Mouse (Mus musculus) MEL (cell line): Measurements from ENCODE around the gene Bex1. TPM values are rescaled to one million over a fixed set of nuclear protein-coding genes. Genes with fewer than 3 reads are reported as not detected.

Experiments
- DNase-seq: peaks from one replicate; pipeline ENCODE4 v3.0.0; 2011; ENCODE audit warnings: low read depth, low spot score
- H3K27ac ChIP-seq: 2 replicates; pipeline ENCODE4 v1.5.1; 2012; ENCODE audit warnings: low read depth, mild to moderate bottlenecking, control low read depth, low read length, moderate library complexity; ENCODE audit not compliant: control insufficient read depth
- H3K27me3 ChIP-seq, 2 experiments: fragments of 150-350 bp in 1 of 2; sonication (generic) in 1 of 2; 2 replicates each; pipeline ENCODE4 v1.6.1; 2012; ENCODE audit warnings: low read length in 2 of 2, mild to moderate bottlenecking in 2 of 2, improper control_type of control experiment in 1 of 2, moderate library complexity in 1 of 2; ENCODE audit not compliant: insufficient read depth in 2 of 2, control insufficient read depth in 1 of 2
- H3K36me3 ChIP-seq, 2 experiments: 2 replicates each; pipeline ENCODE4 v1.6.1; 2012 to 2014; ENCODE audit warnings: low read length in 2 of 2, improper control_type of control experiment in 1 of 2, inconsistent platforms in 1 of 2, mild to moderate bottlenecking in 1 of 2; ENCODE audit not compliant: insufficient read depth in 2 of 2, control insufficient read depth in 1 of 2
- H3K4me1 ChIP-seq, 2 experiments: fragments of 150-350 bp in 1 of 2; sonication (generic) in 1 of 2; 2 replicates each; pipeline ENCODE4 v1.6.1; 2012; ENCODE audit warnings: low read length in 2 of 2, improper control_type of control experiment in 1 of 2, mild to moderate bottlenecking in 1 of 2; ENCODE audit not compliant: insufficient read depth in 2 of 2, control insufficient read depth in 1 of 2
- H3K4me3 ChIP-seq, 2 experiments: fragments of 150-350 bp in 1 of 2; sonication (generic) in 1 of 2; 2 replicates each; pipeline ENCODE4 v1.5.1; 2012; ENCODE audit warnings: low read depth in 2 of 2, low read length in 2 of 2, mild to moderate bottlenecking in 2 of 2, moderate library complexity in 2 of 2, control low read depth in 1 of 2, improper control_type of control experiment in 1 of 2; ENCODE audit not compliant: control insufficient read depth in 1 of 2, insufficient read depth in 1 of 2
- H3K79me2 ChIP-seq: 2 replicates; pipeline ENCODE4 v1.6.1; 2012; ENCODE audit warnings: mild to moderate bottlenecking, low read length, moderate library complexity; ENCODE audit not compliant: control insufficient read depth, poor library complexity, insufficient read depth
- H3K9ac ChIP-seq: 2 replicates; pipeline ENCODE4 v1.6.1; 2012; ENCODE audit warnings: low read depth, mild to moderate bottlenecking, control low read depth, low read length, moderate library complexity; ENCODE audit not compliant: control insufficient read depth, poor library complexity, severe bottlenecking
- H3K9me3 ChIP-seq: fragments of 150-350 bp; sonication (generic); replicated peaks from 2 replicates; pipeline ENCODE4 v1.6.1; 2012; ENCODE audit warnings: mild to moderate bottlenecking, low read length, improper control_type of control experiment, moderate library complexity; ENCODE audit not compliant: insufficient read depth
- ELF1 ChIP-seq: IDR thresholded peaks from 2 replicates; pipeline ENCODE4 v1.6.1; 2014; ENCODE audit warnings: low read depth, mild to moderate bottlenecking, inconsistent platforms, low read length, improper control_type of control experiment, moderate library complexity
- ETS1 ChIP-seq: IDR thresholded peaks from 2 replicates; pipeline ENCODE4 v1.6.1; 2012; ENCODE audit warnings: low read depth, mild to moderate bottlenecking, inconsistent platforms, low read length, improper control_type of control experiment, moderate library complexity
- GABPA ChIP-seq: IDR thresholded peaks from 2 replicates; pipeline ENCODE4 v1.6.1; 2012; ENCODE audit warnings: low read depth, mild to moderate bottlenecking, inconsistent platforms, low read length, improper control_type of control experiment, moderate library complexity
- KAT2A ChIP-seq: conservative IDR thresholded peaks from 2 replicates; pipeline ENCODE4 v1.6.1; 2012; ENCODE audit warnings: low read depth, low read length, improper control_type of control experiment, inconsistent platforms
- MAFK ChIP-seq: IDR thresholded peaks from 2 replicates; pipeline ENCODE4 v1.6.1; 2011; ENCODE audit warnings: low read depth, mild to moderate bottlenecking, low read length, improper control_type of control experiment, borderline replicate concordance
- MAX ChIP-seq: IDR thresholded peaks from 2 replicates; pipeline ENCODE4 v1.6.1; 2011; ENCODE audit warnings: low read length, improper control_type of control experiment
- MEF2A ChIP-seq: IDR thresholded peaks from 2 replicates; pipeline ENCODE4 v1.6.1; 2014; ENCODE audit warnings: low read depth, mild to moderate bottlenecking, inconsistent platforms, low read length, improper control_type of control experiment; ENCODE audit not compliant: poor library complexity, insufficient replicate concordance, severe bottlenecking; ENCODE audit errors: extremely low read depth
- MYC ChIP-seq: IDR thresholded peaks from 2 replicates; pipeline ENCODE4 v1.6.1; 2011; ENCODE audit warnings: low read depth, mild to moderate bottlenecking, low read length, improper control_type of control experiment, moderate library complexity
- NELFE ChIP-seq: IDR thresholded peaks from 2 replicates; pipeline ENCODE4 v1.6.1; 2011; ENCODE audit warnings: low read depth, low read length, improper control_type of control experiment
- POLR2AphosphoS5 ChIP-seq: IDR thresholded peaks from 2 replicates; pipeline ENCODE4 v1.6.1; 2012; ENCODE audit warnings: low read depth, borderline replicate concordance, mild to moderate bottlenecking, inconsistent platforms, low read length, moderate library complexity, mixed read lengths
- RCOR1 ChIP-seq: IDR thresholded peaks from 2 replicates; pipeline ENCODE4 v1.6.1; 2012; ENCODE audit warnings: low read depth, mild to moderate bottlenecking, inconsistent platforms, low read length, improper control_type of control experiment
- SIN3A ChIP-seq: IDR thresholded peaks from 2 replicates; pipeline ENCODE4 v1.6.1; 2012; ENCODE audit warnings: low read length, improper control_type of control experiment, inconsistent platforms
- USF1 ChIP-seq: IDR thresholded peaks from 2 replicates; pipeline ENCODE4 v1.6.1; 2014; ENCODE audit warnings: low read depth, mild to moderate bottlenecking, inconsistent platforms, low read length, improper control_type of control experiment, moderate library complexity
- USF2 ChIP-seq, 2 experiments: IDR thresholded peaks; 2 replicates each; pipeline ENCODE4 v1.6.1; 2011 to 2012; ENCODE audit warnings: improper control_type of control experiment in 2 of 2, low read length in 2 of 2, borderline replicate concordance in 1 of 2, inconsistent platforms in 1 of 2, low read depth in 1 of 2, mild to moderate bottlenecking in 1 of 2; ENCODE audit not compliant: insufficient read depth in 1 of 2
- polyA plus RNA-seq, 2 experiments: library from polyadenylated mRNA; stranded (reverse) in 1 of 2; unstranded in 1 of 2; fragments of >175 nt in 1 of 2; fragments of >200 nt in 1 of 2; gene quantifications; 2 replicates each; pipeline versions ENCODE4 v1.2.1 to v1.2.4; 2012; ENCODE audit warnings: low replicate concordance in 2 of 2, low read depth in 1 of 2; ENCODE audit not compliant: insufficient read length in 2 of 2, insufficient read depth in 1 of 2, missing spikeins in 1 of 2
- total RNA-seq: library from RNA; depleted of rRNA; stranded (reverse); fragments of 300-350 nt; gene quantifications from 2 replicates; pipeline ENCODE4 v1.2.3, GENCODE M21; 2012; rRNA removed

Bex1 gene
- total and polyA plus RNA-seq, 3 experiments: 0.27 to 0.86 TPM; not detected in 1

- TF ChIP-seq MAFK: no peak
- TF ChIP-seq POLR2AphosphoS5: no peak
- TF ChIP-seq MYC: 0 out of 2 replicates have a peak, but pooled peaks have one; percentile 14
- no peak for TF ChIP-seq KAT2A
- peak; percentile 83 to 89 for TF ChIP-seq USF2 (IDR thresholded peaks at IDR 0.05; ENCODE audit: borderline replicate concordance in 1 of 2, insufficient read depth in 1 of 2, low read depth in 1 of 2, low read length in 2 of 2)
- peak; percentile 75 for TF ChIP-seq SIN3A
- TF ChIP-seq GABPA: no peak
- no peak for TF ChIP-seq MEF2A
- no peak; the same call in 1 of the 2 replicates for TF ChIP-seq ELF1
- TF ChIP-seq ETS1: peak; percentile 56
Measured at GRCm38 (mm10) chrX:136172118-136172551, 43.2 kb downstream of the Bex1 start, which contains the start of gene Tceal8 (continued).

GRCm38 (mm10) chrX:136171189-136172117, 43.9 kb downstream of the Bex1 start:
- peak overlapping the region; percentile 75 to 86 for H3K4me3 ChIP-seq
- H3K27me3 ChIP-seq: no peaks in the 10 kb centered on the region
- TF ChIP-seq GABPA: no peak
- no peak for TF ChIP-seq RCOR1
- no peak for TF ChIP-seq NELFE
- DNase-seq: peak; percentile 25
- peaks cover 0 to 5% of the 10 kb centered on the region in 2 experiments; a peak in 2 of 4 replicates for H3K36me3 ChIP-seq
- no peaks in the 10 kb centered on the region for H3K9me3 ChIP-seq
- H3K79me2 ChIP-seq: no peaks in the 10 kb centered on the region; the same call in 1 of the 2 replicates
- H3K27ac ChIP-seq: peak overlapping the region; percentile 62
- H3K4me1 ChIP-seq: peaks cover 0 to 4% of the 10 kb centered on the region in 2 experiments; a peak in 1 of 4 replicates
- peak overlapping the region; percentile 82 for H3K9ac ChIP-seq

GRCm38 (mm10) chrX:136170625-136171024, 44.7 kb downstream of the Bex1 start:
- no peak overlapping the region for H3K9ac ChIP-seq
- H3K36me3 ChIP-seq: peaks cover 0 to 5% of the 10 kb centered on the region in 2 experiments; a peak in 2 of 4 replicates
- no peak overlapping the region for H3K27ac ChIP-seq
- peaks cover 0 to 4% of the 10 kb centered on the region in 2 experiments; a peak in 1 of 4 replicates for H3K4me1 ChIP-seq
- no peak overlapping the region for H3K4me3 ChIP-seq
- no peaks in the 10 kb centered on the region for H3K9me3 ChIP-seq
- no peak for TF ChIP-seq MAX
- 0 out of 2 replicates have a peak, but pooled peaks have one; percentile 5 for TF ChIP-seq USF1
- DNase-seq: no peak
- no peaks in the 10 kb centered on the region for H3K27me3 ChIP-seq
- H3K79me2 ChIP-seq: no peaks in the 10 kb centered on the region; the same call in 1 of the 2 replicates

Other genes starting within 250 kb of the Bex1 start
- not detected in 2 replicates for gene Arxes2, start 221.7 kb downstream of the Bex1 start, total RNA-seq
- not detected for gene Arxes2, start 221.7 kb downstream of the Bex1 start, polyA plus RNA-seq
- not detected in 2 replicates for gene Arxes1, start 182.1 kb downstream of the Bex1 start, total RNA-seq
- gene Arxes1, start 182.1 kb downstream of the Bex1 start, polyA plus RNA-seq: not detected
- not detected in 2 replicates for gene Bex2, start 147.3 kb downstream of the Bex1 start, total RNA-seq
- gene Bex2, start 147.3 kb downstream of the Bex1 start, polyA plus RNA-seq: not detected
- not detected in 2 replicates for gene Nxf3, start 130.3 kb downstream of the Bex1 start, total RNA-seq
- under 1 TPM in 1 of 2 experiments, not detected in 1; 0.08 TPM for gene Nxf3, start 130.3 kb downstream of the Bex1 start, polyA plus RNA-seq
- 219 and 240 TPM in 2 replicates for gene Bex4, start 76.5 kb downstream of the Bex1 start, total RNA-seq
- gene Bex4, start 76.5 kb downstream of the Bex1 start, polyA plus RNA-seq: 100 to 1,000 TPM in 1 of 2 experiments, not detected in 1; 412 TPM
- gene Tceal8, start 43.2 kb downstream of the Bex1 start, total RNA-seq: 26.9 and 27.4 TPM in 2 replicates
- 100 to 1,000 TPM in 1 of 2 experiments, 10 to 100 TPM in 1; 41.1 to 759 TPM for gene Tceal8, start 43.2 kb downstream of the Bex1 start, polyA plus RNA-seq
- gene Tceal5, start 11.6 kb downstream of the Bex1 start, total RNA-seq: not detected in 2 replicates
- gene Tceal5, start 11.6 kb downstream of the Bex1 start, polyA plus RNA-seq: not detected
- gene Tceal7, start 734 bp downstream of the Bex1 start, total RNA-seq: not detected in 2 replicates
- gene Tceal7, start 734 bp downstream of the Bex1 start, polyA plus RNA-seq: 1 to 10 TPM in 1 of 2 experiments, not detected in 1; 1.0 TPM
- gene Tceal9, start 29.6 kb upstream of the Bex1 start, total RNA-seq: 68.1 and 75.2 TPM in 2 replicates
- 100 to 1,000 TPM in 1 of 2 experiments, not detected in 1; 113 TPM for gene Tceal9, start 29.6 kb upstream of the Bex1 start, polyA plus RNA-seq
- gene Bex3, start 54.7 kb upstream of the Bex1 start, total RNA-seq: 153 and 164 TPM in 2 replicates
- gene Bex3, start 54.7 kb upstream of the Bex1 start, polyA plus RNA-seq: 100 to 1,000 TPM in 1 of 2 experiments, not detected in 1; 326 TPM